Mouse (Mus musculus) heart, postnatal 25 days (tissue): ENCODE data around the gene Myo3b. TPM values are rescaled to one million over a fixed set of nuclear protein-coding genes. Genes with fewer than 3 reads are reported as not detected.
"Not testable (repeated sequence)": the region's sequence is repeated elsewhere in the genome, so short reads cannot be mapped to it uniquely, and the experiment has no call there.

Source experiments
- DNase-seq: peaks from one replicate; pipeline ENCODE4 v3.0.0; 2022; ENCODE audit warnings: low spot score
- intact Hi-C: fragments of 180-260 bp; cut with DNase I; formaldehyde crosslinking; loops from one replicate; pipeline ENCODE4 v1.15.1; 2025
- total RNA-seq, 2 experiments: library from RNA; stranded (reverse); gene quantifications; 2 replicates each; pipeline ENCODE4 v1.2.3; 2021

Myo3b gene
- total RNA-seq, 2 experiments from 2014 or later = not detected

DNA sequence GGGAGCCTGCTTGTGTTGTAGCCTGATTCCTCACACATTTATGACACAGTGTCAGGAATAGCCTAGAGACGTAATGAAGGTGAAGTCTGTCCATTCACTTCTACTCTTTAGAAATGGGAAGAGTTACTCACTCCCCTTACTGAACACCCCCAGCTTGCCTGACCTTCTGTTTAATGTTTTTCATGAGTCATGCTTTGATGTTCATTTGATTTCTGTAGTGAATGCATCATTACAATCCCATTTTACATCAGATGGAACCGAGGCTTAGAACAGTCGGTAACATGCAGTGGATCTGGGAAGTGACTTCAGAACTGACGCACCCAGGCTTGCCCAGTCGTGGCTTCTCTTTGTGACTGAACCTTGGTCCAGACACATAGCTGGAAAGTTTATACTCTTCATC, 131.5 kb downstream of the Myo3b start:
- intact Hi-C loops = no loop called here
- no peak for DNase-seq

DNA sequence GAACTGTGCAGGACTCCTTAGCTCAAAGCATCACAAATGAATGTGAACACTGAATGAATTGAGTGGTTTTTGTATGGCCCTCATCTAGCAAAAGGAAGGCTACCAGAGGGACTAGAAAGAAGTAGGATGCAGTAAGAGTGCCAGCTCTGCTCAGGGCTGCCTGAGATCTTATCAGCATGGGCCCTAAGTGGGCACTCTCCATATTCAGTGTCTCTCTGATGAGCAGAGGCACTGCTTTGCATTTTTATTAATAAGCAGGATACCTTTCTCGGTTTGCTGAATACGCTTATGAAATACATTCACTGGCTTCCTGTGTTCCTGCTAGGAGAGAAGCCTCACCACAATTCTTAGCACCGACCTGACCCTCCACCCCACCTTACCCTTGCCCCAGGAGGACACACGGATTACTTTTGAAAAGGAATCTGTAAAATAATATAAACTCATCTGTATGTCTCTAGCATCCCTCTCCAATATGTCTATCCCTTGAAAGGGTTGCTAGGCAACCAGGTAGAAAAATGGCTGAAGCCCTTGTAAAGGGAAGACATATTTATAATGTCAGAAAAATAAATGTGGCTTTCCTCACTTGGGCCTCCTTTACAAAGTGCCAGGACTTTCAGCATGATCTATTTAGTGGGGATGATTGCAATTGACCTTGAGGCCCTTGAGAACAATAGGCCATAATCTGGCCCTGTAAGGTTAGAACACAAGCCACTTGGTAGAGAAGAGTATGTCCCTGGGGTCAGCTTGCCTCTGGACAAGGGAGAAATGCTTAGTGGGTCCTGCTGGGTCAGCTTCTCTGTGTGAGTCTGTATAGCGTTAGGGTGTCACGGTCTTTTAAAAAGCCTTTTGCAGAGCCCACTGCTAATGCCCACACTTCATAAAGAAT, 138.1 kb downstream of the Myo3b start:
- no peak for DNase-seq
- intact Hi-C loops = no loop called here

DNA sequence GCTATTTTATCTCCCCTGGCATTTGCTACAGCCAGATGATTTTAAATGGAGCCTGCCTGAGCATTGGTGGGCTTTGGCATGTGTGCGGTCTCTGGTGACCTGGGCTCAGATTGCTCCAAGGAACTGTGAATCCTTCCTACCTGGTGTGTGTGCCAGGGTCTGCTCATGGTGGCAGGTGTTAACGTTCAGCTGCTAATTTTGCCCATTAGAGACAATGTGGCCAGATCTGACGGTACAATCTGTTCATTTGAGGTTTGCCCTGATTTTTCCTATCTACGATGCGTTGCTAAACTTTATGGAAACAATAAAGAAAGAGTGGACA, 138.7 kb downstream of the Myo3b start:
- intact Hi-C loops = no loop called here

DNA sequence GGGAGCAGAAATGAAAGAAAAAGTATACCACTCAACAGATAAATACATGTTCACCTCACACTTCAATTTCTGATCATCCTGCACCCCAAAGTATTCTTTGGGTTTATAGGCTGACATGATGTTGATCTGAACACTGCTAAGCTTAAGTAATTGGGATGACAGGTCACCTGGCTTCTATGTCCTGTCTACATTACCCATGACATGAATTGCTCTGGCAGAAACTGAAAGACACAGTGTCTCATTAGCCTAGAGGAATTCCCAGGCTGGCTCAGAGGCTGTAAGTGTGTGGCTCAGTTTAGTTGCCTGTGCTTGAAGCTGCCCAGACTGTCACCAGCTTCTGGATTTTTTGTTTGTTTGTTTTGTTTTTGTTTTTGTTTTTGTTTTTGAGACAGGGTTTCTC, 139.3 kb downstream of the Myo3b start:
- intact Hi-C loops = no loop called here
- DNase-seq = no peak

More for the DNA sequence above, 138.7 kb downstream of the Myo3b start:
- no peak for DNase-seq

DNA sequence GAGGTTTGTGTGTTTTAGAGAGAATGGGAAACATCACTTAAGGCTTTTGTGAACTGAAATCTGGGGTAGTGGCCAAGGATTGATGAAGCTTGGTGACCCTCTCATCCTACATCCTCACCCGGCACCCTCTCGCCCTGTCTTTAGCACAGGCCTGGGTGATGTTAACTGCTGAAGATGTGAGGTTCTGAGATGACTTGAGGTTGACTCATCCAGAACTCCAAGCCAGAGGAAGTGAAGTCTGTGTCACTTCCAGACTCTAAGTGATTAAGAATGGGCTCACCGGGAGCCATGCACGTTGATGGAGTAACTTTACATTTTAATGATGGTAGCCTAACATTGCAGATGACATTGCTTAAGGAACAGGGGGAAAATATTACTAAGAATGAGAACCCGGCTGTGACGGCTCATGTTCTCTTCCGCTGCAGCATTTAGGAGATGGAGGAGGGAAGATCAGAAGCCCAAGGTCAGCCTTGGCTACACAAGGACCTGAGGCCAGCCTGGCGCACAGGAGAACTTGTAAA, 143.3 kb downstream of the Myo3b start:
- no peak for DNase-seq
- intact Hi-C loops = no loop called here

DNA sequence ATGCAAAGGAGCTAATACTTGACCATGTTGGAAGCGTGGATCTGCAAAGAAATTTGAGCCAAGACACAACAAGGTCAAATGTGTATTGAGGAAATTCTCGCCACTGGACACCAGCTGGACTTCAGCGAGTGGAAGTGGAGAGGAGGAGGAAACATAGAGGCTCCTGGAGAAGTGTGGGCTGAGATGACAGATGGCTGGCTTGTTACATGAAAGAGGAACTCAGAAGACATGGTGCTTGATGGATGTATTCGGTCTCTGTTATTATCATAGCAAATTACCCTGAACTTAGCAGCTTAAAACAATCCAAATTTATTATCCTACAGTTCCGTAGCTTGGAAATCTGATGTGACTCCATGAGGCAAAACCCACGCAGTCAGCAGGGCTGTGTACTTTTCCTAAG, 148.1 kb downstream of the Myo3b start:
- DNase-seq = no peak
- intact Hi-C loops = no loop called here

DNA sequence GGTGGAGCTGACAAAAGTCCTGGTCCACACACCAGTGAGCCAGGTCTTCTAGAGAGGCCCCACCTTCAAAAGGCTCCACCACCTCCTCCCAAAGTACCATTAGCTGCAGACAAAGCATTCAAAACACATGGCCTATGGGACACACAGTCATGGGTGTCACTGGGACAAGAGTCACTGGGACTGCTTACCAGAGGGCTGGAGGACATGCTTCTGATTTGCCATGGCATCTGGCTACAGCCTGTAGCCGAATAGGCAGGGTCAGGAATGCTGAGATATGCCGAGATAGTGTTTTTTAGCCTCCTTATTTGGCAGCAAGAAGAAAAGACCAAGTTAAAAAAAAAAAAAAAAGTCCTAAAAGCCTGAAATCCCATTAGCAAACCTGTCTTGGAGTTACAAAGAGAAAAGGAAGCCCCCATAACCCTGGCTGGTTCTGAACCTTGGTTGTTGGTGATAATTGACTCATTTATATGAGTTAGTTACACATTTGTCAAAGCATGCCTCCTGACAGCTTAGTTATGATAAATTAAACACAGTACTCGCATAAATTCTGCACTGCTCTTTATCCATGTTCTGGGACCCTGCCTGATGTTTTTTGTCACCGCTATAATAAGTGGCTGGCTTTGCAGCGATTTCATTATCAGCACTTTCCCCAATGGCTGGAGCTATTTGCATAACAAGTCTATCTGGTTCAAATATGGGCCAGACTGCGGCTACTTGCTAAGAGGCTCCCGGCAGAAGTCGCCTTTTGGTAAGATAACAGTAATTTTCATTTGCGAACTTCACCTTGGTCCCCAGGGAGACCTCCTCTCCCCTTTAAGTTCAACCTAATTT, 156.7 kb downstream of the Myo3b start:
- intact Hi-C loops = no loop called here

DNA sequence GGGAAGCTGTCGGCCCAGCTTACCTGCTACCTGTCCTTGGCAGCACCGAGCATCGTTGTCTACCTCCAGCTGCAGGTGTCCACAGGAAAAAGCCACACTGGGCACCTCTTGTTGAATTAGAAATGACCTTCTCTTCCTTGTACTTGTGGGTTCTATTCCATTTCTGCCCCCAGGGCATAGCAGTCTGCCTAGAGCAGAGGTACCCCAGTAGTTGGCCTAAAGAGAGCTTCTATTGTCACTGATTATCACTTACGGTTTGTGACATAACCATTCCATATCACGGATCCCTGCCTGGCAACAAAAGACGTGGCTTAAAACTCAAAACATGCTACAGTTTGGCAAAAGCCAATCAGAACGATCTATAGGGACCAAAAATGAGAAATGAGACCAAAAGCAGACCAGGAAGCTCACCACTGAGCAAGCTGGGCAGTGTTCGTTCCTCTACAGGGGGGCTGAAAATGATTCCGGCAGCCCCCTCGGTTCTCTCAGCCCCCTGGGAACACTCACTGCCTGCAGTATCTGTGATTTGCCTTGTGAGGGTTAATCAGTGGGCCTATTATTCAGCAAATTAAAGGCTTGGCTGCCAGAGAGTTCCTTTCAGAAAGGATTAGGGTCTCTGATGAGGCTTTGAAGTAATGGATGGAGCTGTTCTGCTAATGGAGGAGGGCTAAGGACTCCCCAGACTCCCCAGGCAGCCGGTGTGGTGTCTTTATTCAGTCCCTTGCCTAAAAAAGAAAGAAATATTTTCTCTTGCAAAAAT, 163.1 kb downstream of the Myo3b start:
- no peak for DNase-seq
- intact Hi-C loops = no loop called here

More for the DNA sequence above, 156.7 kb downstream of the Myo3b start:
- DNase-seq = no peak

DNA sequence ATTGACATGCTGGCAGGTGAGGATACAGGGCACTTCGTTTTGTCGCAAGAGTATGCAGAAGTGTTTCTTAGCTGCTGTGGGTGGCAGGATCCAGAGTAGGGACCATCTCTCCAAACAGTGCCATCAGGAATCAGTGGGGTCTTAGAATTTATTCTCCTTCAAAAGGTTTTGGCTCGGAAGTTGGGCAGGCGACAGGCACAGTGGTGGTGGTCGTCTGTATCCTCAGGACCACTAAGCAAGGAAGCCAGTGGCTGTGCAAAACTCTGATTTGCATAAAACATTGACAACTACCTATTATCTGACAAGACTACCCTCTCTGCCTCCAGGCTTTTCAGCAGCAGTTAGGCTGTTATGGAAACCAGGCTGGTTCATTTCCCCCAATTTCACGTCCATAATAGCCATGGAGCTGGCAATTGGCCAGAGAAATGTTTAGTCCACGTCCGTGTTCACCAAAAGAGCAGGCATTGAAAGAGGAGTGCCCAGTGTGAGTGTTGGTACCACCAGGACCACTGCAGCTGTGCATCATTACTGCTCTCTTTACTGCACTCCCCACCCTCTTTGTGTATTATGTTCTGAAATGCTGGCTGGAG, 163.7 kb downstream of the Myo3b start:
- no peak for DNase-seq
- intact Hi-C loops = no loop called here

DNA sequence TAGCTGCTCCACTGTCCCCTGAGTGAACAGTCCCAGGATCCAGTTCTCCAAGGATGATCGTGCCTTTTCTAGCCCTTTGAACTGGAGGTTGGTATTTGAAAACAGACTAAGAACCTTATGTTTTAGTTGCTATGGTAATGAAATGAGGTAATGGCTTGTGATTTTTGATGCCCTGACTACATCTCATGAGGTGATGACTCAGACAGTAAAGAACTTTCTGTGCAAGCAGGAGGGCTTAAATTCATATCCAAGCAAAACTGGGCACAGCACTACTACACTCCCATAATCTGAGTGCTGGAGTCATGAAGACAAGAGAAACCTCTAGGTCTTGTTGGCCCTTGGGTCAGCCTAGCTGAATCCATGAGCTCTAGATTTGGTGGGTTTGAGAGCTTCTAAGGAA, 169.5 kb downstream of the Myo3b start:
- intact Hi-C loops = no loop called here
- DNase-seq = no peak

DNA sequence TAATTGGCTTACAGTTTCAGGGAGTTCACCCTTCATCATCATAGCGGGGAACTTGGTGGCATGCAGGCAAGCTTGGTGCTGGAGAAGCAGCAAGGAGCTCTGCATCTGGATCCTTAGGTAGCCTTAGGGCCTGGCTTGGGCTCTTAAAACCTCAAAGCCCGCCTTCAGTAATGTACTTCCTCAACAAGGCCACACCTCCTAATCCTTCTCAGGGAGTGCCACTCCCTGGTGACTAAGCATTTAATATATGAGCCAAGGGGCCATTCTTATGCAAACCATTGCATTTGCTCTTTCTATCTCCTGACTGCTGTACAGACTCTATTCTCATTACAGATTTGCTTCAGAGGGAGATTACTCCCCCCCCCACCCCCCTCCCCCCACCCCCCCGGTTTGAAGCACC, 170.9 kb downstream of the Myo3b start:
- no peak for DNase-seq
- intact Hi-C loops = no loop called here

DNA sequence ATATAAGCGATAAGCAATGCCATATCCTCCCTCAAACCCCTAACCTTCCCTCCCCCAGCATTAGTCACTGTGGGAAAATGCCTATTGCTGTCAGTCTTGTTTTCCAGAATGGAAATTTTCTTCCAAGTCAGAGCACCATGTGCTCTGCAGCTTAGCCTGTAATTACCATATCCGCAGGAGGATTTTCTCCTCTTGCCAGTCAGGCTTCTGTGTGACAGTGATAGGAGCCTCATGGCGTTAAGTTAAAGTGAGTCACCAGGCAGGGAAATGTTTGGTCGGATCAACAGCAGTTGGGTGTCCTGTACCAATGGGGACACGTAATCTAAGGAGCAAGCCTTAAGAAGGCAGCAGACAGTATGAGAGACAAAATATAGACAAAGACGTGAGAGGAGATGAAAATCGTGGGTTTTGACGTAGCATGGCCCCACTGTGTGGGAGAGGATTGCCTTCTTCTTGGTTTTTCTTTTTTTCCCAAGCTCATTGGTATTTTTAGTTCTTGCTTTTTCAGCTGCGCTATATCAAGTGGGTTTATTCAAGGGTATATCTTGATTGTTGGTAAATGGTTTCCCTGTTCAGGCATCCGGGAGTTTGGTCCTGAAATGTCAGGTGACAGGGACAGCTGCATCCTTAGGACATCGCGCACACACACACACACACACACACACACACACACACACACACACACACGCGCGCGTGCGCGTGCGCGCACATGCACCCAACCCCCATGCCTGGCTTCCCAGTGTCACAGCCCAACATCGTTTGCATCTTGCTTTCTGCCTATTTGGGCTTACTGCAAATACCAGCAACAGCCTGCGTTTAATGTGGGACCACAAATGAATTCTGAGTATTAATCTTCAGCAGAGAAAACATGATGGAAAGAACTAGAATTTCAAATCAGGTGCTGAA, 171.8 kb downstream of the Myo3b start:
- intact Hi-C loops = no loop called here
- DNase-seq = no peak

DNA sequence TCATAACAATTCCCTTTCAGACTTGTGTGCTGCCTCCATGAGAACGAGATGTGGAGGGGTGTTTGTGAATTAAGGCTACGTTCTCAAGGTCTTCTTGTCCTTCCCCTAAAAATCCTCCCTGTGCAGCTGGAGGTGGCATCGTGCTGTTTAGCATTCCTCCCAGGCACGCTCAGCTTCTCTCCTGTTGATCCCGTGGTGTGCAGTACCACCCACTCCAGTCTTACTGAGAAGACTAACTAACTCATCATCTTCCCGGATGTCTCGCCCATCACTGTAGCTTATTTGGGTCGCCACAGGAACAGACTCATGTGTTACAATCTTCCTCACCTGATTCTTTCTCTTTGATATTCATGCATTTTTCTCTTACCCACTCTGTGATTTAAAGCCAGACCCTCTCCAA, 175.5 kb downstream of the Myo3b start:
- intact Hi-C loops = no loop called here
- DNase-seq = no peak

DNA sequence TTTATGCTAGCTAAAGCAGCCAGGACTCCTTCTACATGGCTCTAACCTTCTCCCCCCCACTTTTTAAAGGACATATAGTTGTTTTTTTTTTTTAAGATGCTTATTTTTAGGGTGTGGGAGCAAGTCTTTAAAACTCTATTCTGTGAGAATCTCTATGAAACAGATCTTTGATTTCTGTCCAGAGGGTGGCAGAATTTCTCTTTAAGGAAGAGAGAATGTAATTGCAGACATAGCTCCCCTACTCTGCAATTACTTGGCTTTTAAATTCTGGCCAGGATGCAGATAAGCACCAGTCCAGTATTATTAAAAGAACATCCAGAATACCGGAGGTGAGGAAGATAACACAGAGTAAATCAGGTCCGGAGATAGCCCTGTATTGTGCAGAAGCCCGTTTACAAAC, 178.9 kb downstream of the Myo3b start:
- DNase-seq = no peak
- intact Hi-C loops = no loop called here

DNA sequence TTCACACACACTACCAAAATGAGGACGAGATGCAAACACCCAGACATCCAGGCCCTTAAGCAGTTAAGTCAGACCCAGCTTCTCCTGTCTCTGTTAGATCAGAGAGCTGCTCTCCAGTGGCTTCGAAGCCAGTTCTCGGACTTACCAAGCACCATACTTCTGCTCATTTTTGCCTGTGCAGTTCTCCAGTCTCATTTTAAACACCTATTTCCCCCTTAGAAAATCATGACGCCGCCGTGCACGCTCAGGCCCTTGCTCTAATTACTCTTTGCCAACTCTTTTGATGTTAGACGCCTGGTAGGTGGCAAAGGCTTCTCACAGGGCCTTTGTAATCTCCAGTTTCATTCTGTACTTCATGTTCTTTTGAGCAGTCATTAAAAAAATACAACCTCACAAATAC, 179.5 kb downstream of the Myo3b start:
- intact Hi-C loops = no loop called here
- no peak for DNase-seq

DNA sequence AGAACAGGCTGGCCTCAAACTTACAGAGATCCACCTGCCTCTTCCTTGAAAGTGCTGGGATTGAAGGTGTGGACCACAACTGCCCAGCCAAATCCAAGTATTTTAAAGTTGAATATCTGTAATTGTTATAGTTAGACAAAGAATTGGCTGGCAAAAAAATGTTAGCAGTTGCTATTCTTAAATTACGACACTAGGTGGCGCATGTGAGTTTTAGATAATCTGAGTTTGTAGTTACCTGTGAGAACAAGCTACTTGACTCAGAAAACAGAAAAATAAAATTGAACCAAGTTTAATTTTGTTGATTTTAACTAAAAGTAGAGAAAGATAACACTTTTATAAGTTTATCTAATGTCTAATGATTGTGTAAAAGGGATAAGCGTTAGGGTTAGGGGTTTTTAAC, 187.8 kb downstream of the Myo3b start:
- intact Hi-C loops = loop anchor here (2.0 to 5.0 kb wide), 2 partner anchors 99 to 332 kb away; no protein-coding TSS in a partner anchor
- DNase-seq = no peak

DNA sequence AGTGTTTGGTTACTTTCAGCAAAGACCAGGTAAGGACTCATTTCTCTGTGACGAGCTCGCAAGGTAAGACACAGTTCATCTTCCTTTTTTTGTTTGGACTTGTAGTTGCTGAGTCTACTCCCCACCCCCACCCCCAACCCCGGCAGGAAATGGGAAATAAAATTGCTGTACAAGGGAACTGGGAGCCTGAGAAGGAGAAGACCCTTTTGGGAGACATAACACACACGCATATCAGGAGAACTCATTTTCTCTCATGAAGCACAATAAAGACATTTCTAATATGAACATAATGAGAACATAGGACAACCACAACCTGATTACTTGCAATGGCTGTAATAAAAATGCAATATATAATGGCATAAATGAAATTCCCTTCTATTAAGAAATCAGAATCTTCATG, 195.5 kb downstream of the Myo3b start:
- DNase-seq, intact Hi-C loops: not testable (repeated sequence)

DNA sequence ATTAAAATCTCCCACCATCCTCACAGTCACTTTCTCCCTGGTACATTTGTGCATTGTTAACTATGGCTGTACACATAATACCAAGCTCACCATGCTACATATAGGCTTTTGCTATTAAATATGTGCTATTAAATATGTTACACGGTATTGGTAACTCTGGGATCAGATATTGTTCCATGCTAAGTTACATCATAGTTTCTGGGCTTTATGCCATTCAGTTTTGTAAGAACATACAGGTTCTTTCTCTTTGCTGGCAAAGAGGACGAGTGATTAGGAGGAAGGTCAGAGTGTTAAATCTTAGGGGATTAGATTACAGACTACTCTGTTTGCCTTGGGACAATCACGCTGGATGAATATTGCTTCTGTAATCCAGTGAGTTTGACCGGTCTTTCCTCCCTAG, 207.1 kb downstream of the Myo3b start:
- no peak for DNase-seq
- intact Hi-C loops = no loop called here

DNA sequence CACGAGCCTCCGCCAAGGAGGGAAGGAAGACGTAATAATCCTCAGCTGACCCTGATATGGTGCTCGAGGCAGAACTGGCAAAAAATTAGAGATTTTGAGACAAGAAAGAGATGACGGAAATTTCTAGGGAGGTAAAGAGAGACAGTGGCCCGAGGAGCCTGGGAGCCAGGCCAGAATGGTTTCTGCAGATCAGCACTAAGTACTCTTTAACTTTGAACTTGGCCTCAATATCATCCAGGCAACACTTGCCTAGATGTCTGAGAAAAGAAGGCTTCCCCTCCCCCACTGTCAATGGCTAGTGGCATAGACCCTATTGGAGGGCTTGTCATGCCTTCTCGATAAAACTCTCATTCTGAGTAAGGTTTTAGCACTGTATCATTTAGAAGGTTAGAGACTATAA, 209.7 kb downstream of the Myo3b start:
- DNase-seq = no peak
- intact Hi-C loops = no loop called here
